Mouse (Mus musculus): ENCODE data around the gene Tent5b. TPM values are rescaled to one million over a fixed set of nuclear protein-coding genes. Genes with fewer than 3 reads are reported as not detected.

Tent5b gene
- polyA plus RNA-seq, 1 experiment from 2014 or later, result 0.50 TPM

GRCm38 (mm10) chr4:133448708-133449388 is 31.1 kb upstream of the Tent5b start:
- Histone ChIP-seq H3K36me3 (replicated peaks) (no peaks in the 10 kb centered on the region), H3K27ac (no peak overlapping the region), H3K9me3 (no peaks in the 10 kb centered on the region), H3K4me3 (replicated peaks) (no peak overlapping the region), H3K9ac (no peak overlapping the region), H3K27me3 (peaks cover 12% of the 10 kb centered on the region), H3K4me2 (no peak overlapping the region), H3K4me1 (peaks cover 10% of the 10 kb centered on the region)
- no peak for ATAC-seq (ENCODE audit: low FRiP score)
- 74% methylated on average over 8 of the region's 8 CpGs for WGBS

GRCm38 (mm10) chr4:133449726-133450125 is 30.2 kb upstream of the Tent5b start:
- no peaks in the 10 kb centered on the region for H3K9me3 ChIP-seq
- H3K36me3 ChIP-seq (replicated peaks), result no peaks in the 10 kb centered on the region
- H3K4me3 ChIP-seq (replicated peaks), result no peak overlapping the region
- peaks cover 12% of the 10 kb centered on the region for H3K27me3 ChIP-seq
- no peak overlapping the region for H3K9ac ChIP-seq
- no peak overlapping the region for H3K27ac ChIP-seq
- WGBS, result 16% methylated on average over 13 of the region's 13 CpGs
- H3K4me1 ChIP-seq, result peaks cover 10% of the 10 kb centered on the region
- no peak for ATAC-seq (ENCODE audit: low FRiP score)
- no peak overlapping the region for H3K4me2 ChIP-seq

GRCm38 (mm10) chr4:133451536-133451935 is 28.4 kb upstream of the Tent5b start:
- no peaks in the 10 kb centered on the region for H3K9me3 ChIP-seq
- H3K27ac ChIP-seq, result no peak overlapping the region
- H3K4me3 ChIP-seq (replicated peaks), result no peak overlapping the region
- peaks cover 12% of the 10 kb centered on the region for H3K27me3 ChIP-seq
- ATAC-seq (ENCODE audit: low FRiP score), result no peak
- H3K36me3 ChIP-seq (replicated peaks), result no peaks in the 10 kb centered on the region
- H3K9ac ChIP-seq, result no peak overlapping the region
- H3K4me1 ChIP-seq, result peaks cover 13% of the 10 kb centered on the region
- 9% methylated on average over 10 of the region's 10 CpGs for WGBS
- H3K4me2 ChIP-seq, result no peak overlapping the region

GRCm38 (mm10) chr4:133452433-133452832 is 27.5 kb upstream of the Tent5b start:
- Histone ChIP-seq H3K4me2 (no peak overlapping the region), H3K36me3 (replicated peaks) (no peaks in the 10 kb centered on the region), H3K27ac (no peak overlapping the region), H3K27me3 (peaks cover 12% of the 10 kb centered on the region), H3K9me3 (no peaks in the 10 kb centered on the region), H3K4me3 (replicated peaks) (no peak overlapping the region), H3K9ac (no peak overlapping the region), H3K4me1 (peaks cover 13% of the 10 kb centered on the region)
- WGBS, result 78% methylated on average over 7 of the region's 7 CpGs
- no peak for ATAC-seq (ENCODE audit: low FRiP score)

GRCm38 (mm10) chr4:133458044-133458443 is 21.9 kb upstream of the Tent5b start:
- no peak overlapping the region for H3K9ac ChIP-seq
- no peak overlapping the region for H3K4me2 ChIP-seq
- ATAC-seq (ENCODE audit: low FRiP score), result no peak
- no peak overlapping the region for H3K27ac ChIP-seq
- H3K27me3 ChIP-seq, result no peaks in the 10 kb centered on the region; the same call in 1 of the 2 replicates
- WGBS, result 72% methylated on average over 3 of the region's 3 CpGs
- no peaks in the 10 kb centered on the region for H3K9me3 ChIP-seq
- H3K4me1 ChIP-seq, result 0 out of 2 replicates have a peak, but pooled peaks cover 6% of the 10 kb centered on the region
- H3K4me3 ChIP-seq (replicated peaks), result no peak overlapping the region
- no peaks in the 10 kb centered on the region for H3K36me3 ChIP-seq (replicated peaks)

- Histone ChIP-seq H3K4me2 (no peak overlapping the region), H3K27me3 (no peaks in the 10 kb centered on the region), H3K36me3 (replicated peaks) (no peaks in the 10 kb centered on the region), H3K9me3 (no peaks in the 10 kb centered on the region), H3K9ac (no peak overlapping the region), H3K4me3 (replicated peaks) (no peak overlapping the region), H3K27ac (no peak overlapping the region), H3K4me1 (0 out of 2 replicates have a peak, but pooled peaks cover 6% of the 10 kb centered on the region)
- ATAC-seq (ENCODE audit: low FRiP score), result no peak
- 94% methylated on average over 1 of the region's 1 CpGs for WGBS
Measured at GRCm38 (mm10) chr4:133460006-133460405, 19.9 kb upstream of the Tent5b start.

- Histone ChIP-seq H3K4me2 (no peak overlapping the region), H3K36me3 (replicated peaks) (no peaks in the 10 kb centered on the region), H3K9ac (no peak overlapping the region), H3K27ac (no peak overlapping the region), H3K4me3 (replicated peaks) (no peak overlapping the region), H3K4me1 (0 out of 2 replicates have a peak, but pooled peaks cover 3% of the 10 kb centered on the region), H3K9me3 (no peaks in the 10 kb centered on the region), H3K27me3 (no peaks in the 10 kb centered on the region)
- 45% methylated on average over 5 of the region's 5 CpGs for WGBS
- ATAC-seq (ENCODE audit: low FRiP score), result no peak
Measured at GRCm38 (mm10) chr4:133460796-133461325, 19.1 kb upstream of the Tent5b start.

GRCm38 (mm10) chr4:133461362-133461761 is 18.6 kb upstream of the Tent5b start:
- Histone ChIP-seq H3K27me3 (no peaks in the 10 kb centered on the region), H3K27ac (no peak overlapping the region), H3K36me3 (replicated peaks) (no peaks in the 10 kb centered on the region), H3K9ac (no peak overlapping the region), H3K4me3 (replicated peaks) (no peak overlapping the region), H3K9me3 (no peaks in the 10 kb centered on the region), H3K4me1 (0 out of 2 replicates have a peak, but pooled peaks cover 3% of the 10 kb centered on the region), H3K4me2 (no peak overlapping the region)
- WGBS, result 73% methylated on average over 4 of the region's 4 CpGs
- ATAC-seq (ENCODE audit: low FRiP score), result no peak

GRCm38 (mm10) chr4:133463184-133463583 is 16.7 kb upstream of the Tent5b start:
- H3K9ac ChIP-seq, result no peak overlapping the region
- 70% methylated on average over 6 of the region's 6 CpGs for WGBS
- H3K4me2 ChIP-seq, result no peak overlapping the region
- H3K27ac ChIP-seq, result no peak overlapping the region
- H3K4me3 ChIP-seq (replicated peaks), result no peak overlapping the region
- H3K4me1 ChIP-seq, result peaks cover 8% of the 10 kb centered on the region
- H3K9me3 ChIP-seq, result no peaks in the 10 kb centered on the region
- H3K27me3 ChIP-seq, result peaks cover 2% of the 10 kb centered on the region
- ATAC-seq (ENCODE audit: low FRiP score), result no peak
- H3K36me3 ChIP-seq (replicated peaks), result no peaks in the 10 kb centered on the region

- Histone ChIP-seq H3K4me3 (replicated peaks) (peak overlapping the region; percentile 52), H3K27me3 (peaks cover 22% of the 10 kb centered on the region), H3K4me2 (peak overlapping the region; percentile 96), H3K9ac (peak overlapping the region; percentile 54), H3K36me3 (replicated peaks) (no peaks in the 10 kb centered on the region), H3K9me3 (peaks cover 6% of the 10 kb centered on the region; the same call in 1 of the 2 replicates), H3K27ac (no peak overlapping the region), H3K4me1 (peaks cover 15% of the 10 kb centered on the region)
- ATAC-seq (ENCODE audit: low FRiP score), result peak; percentile 70
- WGBS, result under 1% methylated on average over 27 of the region's 27 CpGs
Measured at GRCm38 (mm10) chr4:133468080-133468479, 11.9 kb upstream of the Tent5b start.

GRCm38 (mm10) chr4:133469122-133469521 is 10.8 kb upstream of the Tent5b start:
- Histone ChIP-seq H3K4me1 (peaks cover 15% of the 10 kb centered on the region), H3K4me3 (replicated peaks) (no peak overlapping the region), H3K4me2 (peak overlapping the region; percentile 96; the same call in 1 of the 2 replicates), H3K9ac (no peak overlapping the region), H3K27ac (no peak overlapping the region), H3K36me3 (replicated peaks) (no peaks in the 10 kb centered on the region), H3K27me3 (peaks cover 24% of the 10 kb centered on the region), H3K9me3 (peaks cover 6% of the 10 kb centered on the region; the same call in 1 of the 2 replicates)
- 16% methylated on average over 12 of the region's 12 CpGs for WGBS
- ATAC-seq (ENCODE audit: low FRiP score), result no peak

- Histone ChIP-seq H3K27ac (no peak overlapping the region), H3K4me2 (no peak overlapping the region)
Measured at GRCm38 (mm10) chr4:133471135-133471821, 8.7 kb upstream of the Tent5b start.

More at GRCm38 (mm10) chr4:133471135-133471821, 8.7 kb upstream of the Tent5b start:
- no peak overlapping the region for H3K4me3 ChIP-seq (replicated peaks)
- H3K27me3 ChIP-seq, result peaks cover 32% of the 10 kb centered on the region
- H3K4me1 ChIP-seq, result peaks cover 15% of the 10 kb centered on the region
- 77% methylated on average over 7 of the region's 7 CpGs for WGBS
- no peaks in the 10 kb centered on the region for H3K36me3 ChIP-seq (replicated peaks)
- peaks cover 6% of the 10 kb centered on the region; the same call in 1 of the 2 replicates for H3K9me3 ChIP-seq
- no peak for ATAC-seq (ENCODE audit: low FRiP score)
- H3K9ac ChIP-seq, result no peak overlapping the region

All from forebrain, embryonic 12.5 days (tissue).